Mouse (Mus musculus) cerebellum, adult 18-20 months (tissue): ENCODE measurements around the gene Olfr517.

Experiments used
- DNase-seq, 2 experiments: peaks; one replicate each; pipeline ENCODE4 v3.0.0; 2021

Olfr517 gene

DNA sequence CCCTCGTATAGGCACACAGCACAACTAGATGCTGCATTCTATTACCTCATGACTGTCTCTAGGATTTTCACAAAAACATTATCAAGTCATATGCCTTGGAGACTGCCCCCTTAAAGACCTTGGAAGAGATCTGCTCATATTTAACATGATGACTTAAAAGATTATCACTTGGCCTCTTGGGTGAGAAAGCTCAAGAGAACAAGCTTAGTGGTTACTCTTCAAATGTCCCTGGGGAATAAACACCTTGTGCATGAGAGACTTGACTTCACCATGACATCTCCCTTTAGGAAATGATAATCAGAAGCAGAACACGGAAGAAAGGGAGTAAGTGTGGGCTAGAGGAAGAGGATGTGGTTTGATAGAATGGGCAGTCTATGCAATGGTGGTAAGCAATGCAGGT, at the start of gene Olfr517:
Olfr517 (minus strand) TSS at position 101 of the 400 bp plus-strand sequence.
- DNase-seq = no peak

DNA sequence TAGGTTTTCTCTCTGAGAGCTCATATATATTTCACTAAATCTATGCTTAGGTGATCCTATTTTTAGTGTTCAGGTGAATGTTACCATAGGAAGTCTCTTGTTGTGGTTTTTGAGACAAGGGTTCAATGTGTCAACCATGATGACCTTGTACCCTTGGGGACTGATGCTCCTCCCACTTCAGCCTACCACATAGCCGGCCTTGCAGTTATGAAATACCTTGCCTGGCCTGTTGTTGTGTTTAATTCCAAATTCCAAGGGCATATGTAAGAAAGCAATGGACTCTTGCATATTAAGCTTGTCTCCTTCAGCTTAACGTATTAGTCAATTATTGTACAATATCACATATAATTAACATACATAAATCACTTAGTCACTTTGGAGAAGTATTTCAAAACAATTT, 31.8 kb upstream of the Olfr517 start:
- DNase-seq = no peak

DNA sequence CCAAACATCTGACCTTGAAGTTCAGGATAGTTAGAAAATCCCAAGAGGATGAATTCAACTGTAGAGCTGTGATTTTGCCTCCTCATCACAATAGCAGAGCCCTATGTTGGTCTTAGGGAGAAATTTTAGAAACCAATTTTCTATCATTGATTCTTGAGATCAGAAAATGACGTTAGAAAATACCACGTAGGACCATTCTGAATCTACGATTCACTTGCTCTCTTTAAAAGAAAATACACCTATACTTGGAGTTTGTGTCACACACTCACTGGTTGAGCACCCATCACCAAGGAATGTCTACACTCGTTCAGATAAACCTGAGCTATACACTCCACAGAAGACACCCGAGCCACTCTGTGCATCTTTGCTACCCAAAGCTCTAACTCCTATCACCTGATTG, 22.1 kb upstream of the Olfr517 start, which contains the start of gene Olfr519:
Olfr519 (minus strand) TSS at position 101 of the 400 bp plus-strand sequence.
- DNase-seq = no peak

DNA sequence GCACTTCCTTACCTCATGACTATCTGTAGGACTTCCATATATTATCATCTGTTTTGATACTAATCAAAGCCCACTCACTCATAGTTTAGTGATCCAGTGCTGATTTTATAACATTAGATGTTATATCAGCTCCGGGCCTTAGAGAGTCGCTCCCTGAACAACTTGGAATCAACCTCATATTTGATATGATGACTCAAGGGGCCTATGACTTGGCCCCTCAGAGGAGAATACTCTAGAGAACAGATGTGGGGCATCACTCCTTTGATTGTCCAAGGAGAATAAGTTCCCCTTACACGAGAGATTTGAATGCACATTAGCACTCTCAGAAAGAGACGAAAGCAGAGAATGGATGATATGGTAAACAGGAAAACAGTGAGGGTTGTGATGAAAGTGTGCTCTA, 12.7 kb upstream of the Olfr517 start, which contains the start of gene Olfr518:
Olfr518 (minus strand) TSS at position 101 of the 400 bp plus-strand sequence.
- no peak for DNase-seq

DNA sequence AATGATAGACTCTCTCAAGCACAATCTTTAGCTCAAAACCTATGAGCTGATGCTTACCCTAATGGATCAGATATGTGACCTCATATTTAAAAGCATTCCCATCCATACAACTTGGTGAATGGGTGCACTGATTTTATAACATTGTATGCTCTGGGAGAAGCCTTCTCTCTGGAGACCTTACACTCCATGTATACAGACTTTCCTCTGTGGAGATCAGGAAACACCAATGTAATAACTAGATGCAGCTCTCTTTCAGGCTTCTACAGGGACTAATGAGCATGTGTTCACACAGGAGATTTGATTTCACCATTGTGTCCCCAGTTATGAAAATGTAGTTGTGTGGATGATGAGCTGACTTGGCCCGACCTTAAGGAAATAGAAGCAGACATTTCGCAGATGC, 21.8 kb downstream of the Olfr517 start, which contains the start of gene Olfr516:
Olfr516 (minus strand) TSS at position 101 of the 400 bp plus-strand sequence.
- DNase-seq = no peak

DNA sequence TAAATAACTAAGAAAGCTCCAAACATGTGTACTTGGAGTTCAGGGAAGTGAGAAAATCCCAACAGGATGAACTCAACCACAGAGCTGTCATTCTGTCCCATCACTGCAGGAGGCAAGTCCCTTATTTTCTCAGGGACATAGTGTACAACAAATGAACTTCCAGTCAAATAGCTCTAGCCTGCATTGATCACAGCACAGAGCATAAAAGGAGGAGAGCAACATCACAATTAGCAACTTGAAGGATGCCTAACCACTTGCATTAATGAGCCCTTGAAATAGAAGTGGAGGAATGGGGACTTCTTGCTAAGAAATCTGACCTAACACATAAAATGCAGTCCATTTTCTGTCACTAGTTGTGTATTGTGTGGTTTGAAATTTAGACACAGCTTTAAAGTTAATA, 46.3 kb downstream of the Olfr517 start, which contains the start of gene Olfr514:
Olfr514 (minus strand) TSS at position 101 of the 400 bp plus-strand sequence.
- DNase-seq = no peak
